Mouse (Mus musculus) bone marrow, adult 2 months (tissue): ENCODE data around the gene Eef2k.

Experiments used
- CTCF ChIP-seq: fragments of 200-500 bp; IDR thresholded peaks from 2 replicates; pipeline ENCODE4 v1.5.1; 2011; ENCODE audit warnings: low read length, control low read depth; ENCODE audit not compliant: control insufficient read depth, insufficient read depth
- POLR2A ChIP-seq: fragments of 200-500 bp; IDR thresholded peaks from 2 replicates; pipeline ENCODE4 v1.6.1; 2011; ENCODE audit warnings: low read depth, mild to moderate bottlenecking, control low read depth, low read length, borderline replicate concordance; ENCODE audit not compliant: control insufficient read depth

DNA sequence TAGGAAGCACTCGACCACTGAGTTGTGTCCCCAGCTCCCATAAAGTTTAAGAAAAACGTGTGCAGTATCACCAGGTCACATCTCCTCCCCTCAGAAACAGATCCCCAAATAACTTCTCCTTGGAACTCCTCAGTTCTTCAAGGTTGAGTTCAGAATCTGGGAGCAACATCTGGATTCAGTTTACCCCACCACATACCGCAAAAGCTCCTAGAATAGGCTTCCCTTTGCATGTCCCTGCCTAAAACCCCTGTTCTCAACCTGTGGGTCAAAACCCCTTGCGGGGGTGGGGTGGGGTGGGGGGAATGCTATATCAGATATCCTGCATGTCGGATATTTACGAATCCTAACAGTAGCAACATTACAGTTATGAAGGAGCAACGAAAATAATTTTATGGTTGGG, 20.0 kb downstream of the Eef2k start:
- TF ChIP-seq CTCF, result no peak
- no peak for TF ChIP-seq POLR2A
